ENCODE assay signal across 30 mouse cellular contexts in the genomic region with DNA sequence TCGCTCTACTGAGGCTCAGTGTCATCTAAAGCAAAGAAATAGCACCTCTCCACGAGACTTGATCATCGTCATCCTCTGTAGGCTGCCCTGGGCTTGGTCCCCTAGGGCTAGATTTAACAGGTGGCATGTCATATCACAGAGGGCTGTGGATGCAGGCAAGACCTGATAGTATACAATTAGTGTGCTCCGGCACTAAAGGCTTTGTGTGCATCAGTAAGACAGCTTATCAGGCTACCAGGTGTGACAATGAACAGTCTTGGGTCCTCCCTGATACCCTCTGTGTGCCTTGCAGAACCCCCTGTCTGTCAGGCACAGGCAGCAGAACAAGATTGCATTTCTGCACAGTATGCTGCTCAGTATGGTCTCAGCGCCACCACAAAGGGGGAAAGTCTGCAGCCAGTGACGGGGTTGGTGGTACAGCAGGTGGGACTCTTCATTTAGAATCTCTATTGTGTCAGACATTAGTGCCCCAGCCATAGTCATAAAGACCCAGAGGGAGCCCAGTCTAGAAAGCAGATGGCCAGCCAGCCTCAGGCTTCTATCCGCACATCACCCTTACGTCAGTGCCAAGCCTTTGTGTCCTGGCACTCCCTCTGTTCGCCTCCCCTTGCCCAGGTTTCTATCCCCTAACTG.
A peak's percentile ranks its signal among the peaks of the same experiment; 100 is the strongest.
DNase-seq lines count a peak whose midpoint lies in the region; ATAC-seq and TF ChIP-seq lines count a peak whose summit lies in the region.
"Had no signal": no experiment of that assay in that cellular context is flagged by ENCODE, and none has a peak within 500 bp of the region (broad histone marks: within the 10 kb centered on the region; RNA-seq: fewer than 3 reads in every experiment).

No protein-coding gene starts in this region.

- H3K4me2 ChIP-seq in forebrain, embryonic 13.5 days = no peak overlapping the region
- H3K4me2 ChIP-seq in midbrain, embryonic 11.5 days = no peak overlapping the region
- no peak overlapping the region for H3K4me2 ChIP-seq in midbrain, postnatal 0 days (ENCODE audit: low read depth, low read length, poor library complexity, severe bottlenecking)
- H3K4me2 ChIP-seq in forebrain, embryonic 14.5 days (ENCODE audit: low read length) = no peak overlapping the region
- no peak overlapping the region for H3K4me2 ChIP-seq in hindbrain, embryonic 13.5 days
- H3K4me2 ChIP-seq: embryonic facial prominence, embryonic 15.5 days; heart, embryonic 12.5 days; intestine, embryonic 15.5 days; midbrain, embryonic 12.5 days had no signal

- peak; percentile 50 for ATAC-seq in forebrain, embryonic 13.5 days
- ATAC-seq in midbrain, embryonic 11.5 days (ENCODE audit: low FRiP score) = no peak
- no peak for ATAC-seq in midbrain, postnatal 0 days (ENCODE audit: low FRiP score)
- peak; percentile 73 for ATAC-seq in forebrain, embryonic 14.5 days
- peak; percentile 50; the same call in 1 of the 2 replicates for ATAC-seq in hindbrain, embryonic 13.5 days (ENCODE audit: low FRiP score)
- ATAC-seq: intestine, embryonic 15.5 days; Patski had no signal

- WGBS in forebrain, embryonic 13.5 days = 73% methylated on average over 9 of the region's 9 CpGs
- WGBS in forebrain, embryonic 10.5 days = 86% methylated on average over 9 of the region's 9 CpGs
- 86% methylated on average over 9 of the region's 9 CpGs for WGBS in midbrain, embryonic 11.5 days
- WGBS in midbrain, postnatal 0 days = 72% methylated on average over 9 of the region's 9 CpGs
- WGBS in forebrain, embryonic 14.5 days = 67% methylated on average over 9 of the region's 9 CpGs
- 65% methylated on average over 9 of the region's 9 CpGs for WGBS in hindbrain, embryonic 13.5 days

- no peaks in the 10 kb centered on the region for H3K9me3 ChIP-seq in forebrain, embryonic 13.5 days (replicated peaks)
- H3K9me3 ChIP-seq in forebrain, embryonic 10.5 days = no peaks in the 10 kb centered on the region
- no peaks in the 10 kb centered on the region for H3K9me3 ChIP-seq in midbrain, embryonic 11.5 days (ENCODE audit: control insufficient read depth, low read length)
- no peaks in the 10 kb centered on the region for H3K9me3 ChIP-seq in midbrain, postnatal 0 days (ENCODE audit: low read length)
- H3K9me3 ChIP-seq in forebrain, embryonic 14.5 days (replicated peaks; ENCODE audit: control insufficient read depth, low read length) = no peaks in the 10 kb centered on the region
- H3K9me3 ChIP-seq in hindbrain, embryonic 13.5 days = no peaks in the 10 kb centered on the region
- H3K9me3 ChIP-seq: embryonic facial prominence, embryonic 10.5 days; embryonic facial prominence, embryonic 15.5 days; intestine, embryonic 15.5 days; midbrain, embryonic 12.5 days had no signal

- H3K36me3 ChIP-seq in forebrain, embryonic 13.5 days (ENCODE audit: poor library complexity, severe bottlenecking) = no peaks in the 10 kb centered on the region; the same call in 1 of the 2 replicates
- no peaks in the 10 kb centered on the region for H3K36me3 ChIP-seq in forebrain, embryonic 10.5 days (replicated peaks)
- H3K36me3 ChIP-seq in midbrain, embryonic 11.5 days (ENCODE audit: control insufficient read depth, insufficient read depth, low read length) = no peaks in the 10 kb centered on the region
- no peaks in the 10 kb centered on the region for H3K36me3 ChIP-seq in midbrain, postnatal 0 days (ENCODE audit: insufficient read depth, low read length)
- H3K36me3 ChIP-seq in forebrain, embryonic 14.5 days (ENCODE audit: control insufficient read depth, insufficient read depth, low read length) = no peaks in the 10 kb centered on the region
- H3K36me3 ChIP-seq in hindbrain, embryonic 13.5 days = no peaks in the 10 kb centered on the region
- H3K36me3 ChIP-seq: embryonic facial prominence, embryonic 10.5 days; embryonic facial prominence, embryonic 15.5 days; heart, embryonic 12.5 days; intestine, embryonic 15.5 days; midbrain, embryonic 12.5 days had no signal

- TF ChIP-seq CTCF in midbrain, postnatal 0 days (IDR thresholded peaks at IDR 0.05) = no peak

- peaks cover 17% of the 10 kb centered on the region; the same call in 1 of the 2 replicates for H3K4me1 ChIP-seq in forebrain, embryonic 13.5 days
- H3K4me1 ChIP-seq in forebrain, embryonic 10.5 days = peaks cover 18% of the 10 kb centered on the region
- no peaks in the 10 kb centered on the region for H3K4me1 ChIP-seq in midbrain, embryonic 11.5 days (ENCODE audit: control insufficient read depth, insufficient read depth, low read length)
- no peaks in the 10 kb centered on the region for H3K4me1 ChIP-seq in midbrain, postnatal 0 days (ENCODE audit: insufficient read depth, low read length)
- peaks cover 3% of the 10 kb centered on the region; the same call in 1 of the 2 replicates for H3K4me1 ChIP-seq in forebrain, embryonic 14.5 days (ENCODE audit: control insufficient read depth, insufficient read depth, low read length)
- H3K4me1 ChIP-seq in hindbrain, embryonic 13.5 days (replicated peaks) = peaks cover 13% of the 10 kb centered on the region
- H3K4me1 ChIP-seq: heart, embryonic 12.5 days; midbrain, embryonic 12.5 days had no signal

- H3K4me3 ChIP-seq in forebrain, embryonic 13.5 days = no peak overlapping the region
- H3K4me3 ChIP-seq in forebrain, embryonic 10.5 days = no peak overlapping the region
- H3K4me3 ChIP-seq in midbrain, embryonic 11.5 days (ENCODE audit: low read depth, low read length) = no peak overlapping the region
- no peak overlapping the region for H3K4me3 ChIP-seq in midbrain, postnatal 0 days (ENCODE audit: low read depth, low read length)
- no peak overlapping the region for H3K4me3 ChIP-seq in forebrain, embryonic 14.5 days (ENCODE audit: low read depth, low read length)
- no peak overlapping the region for H3K4me3 ChIP-seq in hindbrain, embryonic 13.5 days
- H3K4me3 ChIP-seq: embryonic facial prominence, embryonic 10.5 days; embryonic facial prominence, embryonic 15.5 days; gastrocnemius, adult 2 months; heart, adult 2 months; heart, embryonic 12.5 days; intestine, embryonic 15.5 days; midbrain, embryonic 12.5 days had no signal

- H3K9ac ChIP-seq in forebrain, embryonic 13.5 days = no peak overlapping the region
- no peak overlapping the region for H3K9ac ChIP-seq in midbrain, embryonic 11.5 days (ENCODE audit: low read length)
- H3K9ac ChIP-seq in midbrain, postnatal 0 days (replicated peaks; ENCODE audit: low read length, poor library complexity, severe bottlenecking) = no peak overlapping the region
- no peak overlapping the region for H3K9ac ChIP-seq in forebrain, embryonic 14.5 days (ENCODE audit: low read length)
- H3K9ac ChIP-seq in hindbrain, embryonic 13.5 days = no peak overlapping the region
- H3K9ac ChIP-seq: embryonic facial prominence, embryonic 15.5 days; heart, embryonic 12.5 days; intestine, embryonic 15.5 days; liver, embryonic 14.5 days; midbrain, embryonic 12.5 days had no signal

- DNase-seq in forebrain, embryonic 10.5 days (ENCODE audit: extremely low spot score, low spot score) = no peak
- peak; percentile 64 for DNase-seq in midbrain, embryonic 11.5 days (ENCODE audit: low spot score, missing footprints)
- no peak for DNase-seq in midbrain, postnatal 0 days (ENCODE audit: low spot score)
- DNase-seq in forebrain, embryonic 14.5 days (ENCODE audit: low spot score) = peak; percentile 46
- no peak for DNase-seq in lung, postnatal 14 days
- DNase-seq in thymus, postnatal 10 days (ENCODE audit: low spot score in 2 of 2) = no peak
- DNase-seq: adrenal gland, postnatal 14 days; cerebellum, adult 2 months; cerebellum, postnatal 25 days; gastrocnemius, adult 2 months; gastrocnemius, postnatal 36 days; heart, adult 2 months; kidney, adult 8-10 months; kidney, postnatal 4 days; liver; lung, adult 2 months; lung, postnatal 10 days; right cerebral cortex, postnatal 4 days; thymus, adult 2 months; thymus, postnatal 4 days had no signal

- H3K27me3 ChIP-seq in forebrain, embryonic 13.5 days = no peaks in the 10 kb centered on the region
- no peaks in the 10 kb centered on the region for H3K27me3 ChIP-seq in forebrain, embryonic 10.5 days (ENCODE audit: poor library complexity, severe bottlenecking)
- no peaks in the 10 kb centered on the region for H3K27me3 ChIP-seq in midbrain, embryonic 11.5 days (ENCODE audit: control insufficient read depth, insufficient read depth, low read length)
- H3K27me3 ChIP-seq in midbrain, postnatal 0 days (ENCODE audit: insufficient read depth, low read length) = no peaks in the 10 kb centered on the region
- H3K27me3 ChIP-seq in forebrain, embryonic 14.5 days (replicated peaks; ENCODE audit: control insufficient read depth, insufficient read depth, low read length) = no peaks in the 10 kb centered on the region
- H3K27me3 ChIP-seq in hindbrain, embryonic 13.5 days = no peaks in the 10 kb centered on the region
- H3K27me3 ChIP-seq: embryonic facial prominence, embryonic 15.5 days; intestine, embryonic 15.5 days; midbrain, embryonic 12.5 days; Patski had no signal

- peak overlapping the region; percentile 20 for H3K27ac ChIP-seq in forebrain, embryonic 13.5 days
- no peak overlapping the region for H3K27ac ChIP-seq in forebrain, embryonic 10.5 days
- H3K27ac ChIP-seq in midbrain, embryonic 11.5 days (ENCODE audit: low read depth, low read length) = no peak overlapping the region
- H3K27ac ChIP-seq in midbrain, postnatal 0 days (ENCODE audit: low read depth, low read length) = no peak overlapping the region
- H3K27ac ChIP-seq in forebrain, embryonic 14.5 days (ENCODE audit: low read depth, low read length) = peak overlapping the region; percentile 52
- no peak overlapping the region for H3K27ac ChIP-seq in hindbrain, embryonic 13.5 days
- H3K27ac ChIP-seq: embryonic facial prominence, embryonic 10.5 days; embryonic facial prominence, embryonic 15.5 days; gastrocnemius, adult 2 months; heart, adult 2 months; intestine, embryonic 15.5 days; kidney, postnatal 0 days; liver, embryonic 14.5 days; midbrain, embryonic 12.5 days had no signal

Comparison
In these comparisons a context has a peak if more than half of its experiments do, and no peak if none do; other contexts are left out.
1. H3K27ac ChIP-seq: peak in forebrain, embryonic 13.5 days (single experiment) and forebrain, embryonic 14.5 days (single experiment); none in forebrain, embryonic 10.5 days (single experiment), midbrain, embryonic 11.5 days (single experiment), midbrain, postnatal 0 days (single experiment) and hindbrain, embryonic 13.5 days (single experiment).
2. DNase-seq: peak in midbrain, embryonic 11.5 days (single experiment) and forebrain, embryonic 14.5 days (single experiment); none in forebrain, embryonic 10.5 days (single experiment), midbrain, postnatal 0 days (single experiment), lung, postnatal 14 days (single experiment) and thymus, postnatal 10 days (0 of 2).
3. ATAC-seq: peak in forebrain, embryonic 13.5 days (single experiment), forebrain, embryonic 14.5 days (single experiment) and hindbrain, embryonic 13.5 days (single experiment); none in midbrain, embryonic 11.5 days (single experiment) and midbrain, postnatal 0 days (single experiment).